11 mouse cellular contexts compared by ENCODE assay signal in the genomic region with DNA sequence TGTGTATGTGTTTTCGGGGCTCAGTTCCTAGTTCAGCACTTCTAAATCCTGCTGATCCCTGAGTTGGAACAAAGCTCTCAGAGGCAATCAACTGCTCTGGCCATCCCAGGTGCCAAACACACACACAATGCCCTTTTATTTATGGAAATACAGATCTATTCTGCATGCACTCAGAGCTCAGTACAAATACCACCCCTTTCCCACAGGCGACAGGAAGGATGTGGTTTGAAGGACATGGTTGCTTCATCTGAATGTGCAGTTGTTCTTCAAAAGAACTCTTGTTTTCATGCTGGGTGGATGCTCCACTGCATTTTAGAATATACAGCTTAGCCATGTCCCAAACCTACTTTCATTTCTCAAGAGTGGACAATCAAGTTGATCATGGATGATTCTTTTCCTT.
DNase-seq lines count a peak whose midpoint lies in the region; ATAC-seq and TF ChIP-seq lines count a peak whose summit lies in the region.
"Had no signal": no experiment of that assay in that cellular context is flagged by ENCODE, and none has a peak within 500 bp of the region (broad histone marks: within the 10 kb centered on the region; RNA-seq: fewer than 3 reads in every experiment).

No protein-coding gene starts in this region.

- H3K27ac ChIP-seq in spleen, adult 2 months (ENCODE audit: insufficient read depth, low read length): peak overlapping the region; percentile 58
- H3K27ac ChIP-seq: limb, embryonic 12.5 days had no signal

- no peak for TF ChIP-seq POLR2A in spleen, adult 2 months (IDR thresholded peaks at IDR 0.05; ENCODE audit: low read depth, low read length)

- DNase-seq in lung, postnatal 36 days: peak; percentile 9
- DNase-seq in lung, postnatal 14 days: no peak
- peak; percentile 46 to 66 for DNase-seq in spleen, adult 2 months (ENCODE audit: low read depth in 1 of 2, low spot score in 2 of 2)
- no peak for DNase-seq in cerebellum, postnatal 4 days (ENCODE audit: low spot score in 2 of 2)
- DNase-seq in ovary, postnatal 10 days (ENCODE audit: low spot score): no peak
- DNase-seq in gastrocnemius, postnatal 25 days: no peak
- DNase-seq: lung, postnatal 10 days had no signal

- WGBS in spleen, adult 2 months: 6% methylated on average over 2 of the region's 2 CpGs

- TF ChIP-seq CTCF in spleen, adult 2 months (IDR thresholded peaks at IDR 0.05; ENCODE audit: extremely low read depth, insufficient read depth, insufficient read length, insufficient replicate concordance): no peak

- no peaks in the 10 kb centered on the region for H3K27me3 ChIP-seq in spleen, adult 2 months (ENCODE audit: control insufficient read depth, insufficient read depth, low read length)
- H3K27me3 ChIP-seq: heart, embryonic 12.5 days; limb, embryonic 12.5 days had no signal

- no peak overlapping the region for H3K4me3 ChIP-seq in spleen, adult 2 months (ENCODE audit: extremely low read depth, insufficient read depth, insufficient read length)
- H3K4me3 ChIP-seq: erythroblast, embryonic 14.5 days; heart, embryonic 12.5 days; limb, embryonic 12.5 days had no signal

- peak; percentile 79 to 84 for ATAC-seq in hematopoietic stem cell, adult 5-6 weeks (replicated peaks in 1 of 2; ENCODE audit: insufficient read depth in 1 of 2, low FRiP score in 2 of 2, low TSS enrichment in 1 of 2, low read depth in 1 of 2, poor library complexity in 2 of 2, severe bottlenecking in 2 of 2)

- H3K36me3 ChIP-seq in spleen, adult 2 months (ENCODE audit: control insufficient read depth, insufficient read depth, low read length): no peaks in the 10 kb centered on the region
- H3K36me3 ChIP-seq: heart, embryonic 12.5 days; limb, embryonic 12.5 days had no signal

- peaks cover 15% of the 10 kb centered on the region for H3K4me1 ChIP-seq in spleen, adult 2 months (ENCODE audit: control insufficient read depth, insufficient read depth, insufficient read length)
- H3K4me1 ChIP-seq: heart, embryonic 12.5 days; limb, embryonic 12.5 days had no signal

Comparison
In these comparisons a context has a peak if more than half of its experiments do, and no peak if none do; other contexts are left out.
1. DNase-seq: peak in lung, postnatal 36 days (single experiment) and spleen, adult 2 months (2 of 2); none in lung, postnatal 14 days (single experiment), cerebellum, postnatal 4 days (0 of 2), ovary, postnatal 10 days (single experiment) and gastrocnemius, postnatal 25 days (single experiment).